Mouse (Mus musculus) frontal cortex, postnatal 14 days (tissue): ENCODE results near the gene Upk3a.

Experiments used
- DNase-seq, 2 experiments: peaks; one replicate each; pipeline ENCODE4 v3.0.0; 2022; ENCODE audit warnings: low spot score in 2 of 2

The Upk3a gene

GRCm38 (mm10) chr15:85049758-85050157, 32.8 kb downstream of the Upk3a start:
- DNase-seq: no peak

GRCm38 (mm10) chr15:85054098-85054497, 37.2 kb downstream of the Upk3a start:
- DNase-seq: no peak

GRCm38 (mm10) chr15:85055186-85055585, 38.2 kb downstream of the Upk3a start:
- DNase-seq: no peak

- no peak for DNase-seq
Observed at GRCm38 (mm10) chr15:85063421-85063820, 46.5 kb downstream of the Upk3a start.

- DNase-seq: peak in 1 of 2 experiments; percentile 51
Observed at GRCm38 (mm10) chr15:85070561-85070960, 53.6 kb downstream of the Upk3a start.
